Mouse (Mus musculus) liver, adult 2 months (tissue): ENCODE measurements around the gene Itpr2. TPM values are rescaled to one million over a fixed set of nuclear protein-coding genes. Genes with fewer than 3 reads are reported as not detected.

ENCODE experiments used
- DNase-seq: peaks from one replicate; pipeline ENCODE4 v3.0.0-alpha.2; 2011; ENCODE audit warnings: low read depth, low spot score; ENCODE audit errors: extremely low read depth
- H3K27ac ChIP-seq: fragments of 200-500 bp; replicated peaks from 2 replicates; pipeline ENCODE4 v1.5.1; 2012; ENCODE audit warnings: low read depth, mild to moderate bottlenecking, control low read depth, inconsistent platforms, low read length; ENCODE audit not compliant: insufficient read depth
- H3K27me3 ChIP-seq: fragments of 200-500 bp; 2 replicates; pipeline ENCODE4 v1.6.1; 2012; ENCODE audit warnings: mild to moderate bottlenecking, moderate library complexity, low read length, inconsistent platforms; ENCODE audit not compliant: control insufficient read depth, insufficient read depth
- H3K36me3 ChIP-seq: fragments of 200-500 bp; 2 replicates; pipeline ENCODE4 v1.6.1; 2012; ENCODE audit warnings: low read length, inconsistent platforms; ENCODE audit not compliant: control insufficient read depth, insufficient read depth
- H3K4me1 ChIP-seq: fragments of 200-500 bp; 2 replicates; pipeline ENCODE4 v1.6.1; 2011; ENCODE audit warnings: low read length; ENCODE audit not compliant: control insufficient read depth, insufficient read depth
- H3K4me3 ChIP-seq: fragments of 200-500 bp; 2 replicates; pipeline ENCODE4 v1.5.1; 2011; ENCODE audit warnings: low read depth, mild to moderate bottlenecking, control low read depth, low read length, moderate library complexity; ENCODE audit not compliant: insufficient read depth
- H3K79me2 ChIP-seq: fragments of 200-500 bp; 2 replicates; pipeline ENCODE4 v1.6.1; 2012; ENCODE audit warnings: inconsistent platforms, mild to moderate bottlenecking, low read length, moderate library complexity; ENCODE audit not compliant: control insufficient read depth, insufficient read depth
- H3K9ac ChIP-seq: fragments of 200-500 bp; 2 replicates; pipeline ENCODE4 v1.6.1; 2012; ENCODE audit warnings: low read depth, mild to moderate bottlenecking, control low read depth, inconsistent platforms, low read length
- CTCF ChIP-seq: fragments of 200-500 bp; IDR thresholded peaks from 2 replicates; pipeline ENCODE4 v1.5.1; 2011; ENCODE audit warnings: low read depth, low read length, control low read depth
- POLR2A ChIP-seq: fragments of 200-500 bp; IDR thresholded peaks from 2 replicates; pipeline ENCODE4 v1.6.1; 2011; ENCODE audit warnings: low read length, control low read depth; ENCODE audit not compliant: insufficient read depth; ENCODE audit errors: extremely low read depth
- WGBS: fragments of 180-500 bp; shearing (Covaris S2); methylation state at CpG from one replicate; pipeline ENCODE4 v1.1.7; 2018; 5-methylcytosine and 5-hydroxymethylcytosine counted together
- polyA plus RNA-seq: library from polyadenylated mRNA; depleted of rRNA; stranded (reverse); fragments of >200 nt; gene quantifications from 2 replicates; pipeline ENCODE4 v1.2.3, GENCODE M21; 2012
- total RNA-seq: library from RNA; depleted of rRNA; stranded (reverse); fragments of >200 nt; gene quantifications from 2 replicates; pipeline ENCODE4 v1.2.3, GENCODE M21; 2014

Gene Itpr2
- total and polyA plus RNA-seq, 2 experiments: 9.5 to 22.9 TPM

- Histone ChIP-seq H3K9ac (no peak overlapping the region), H3K27me3 (no peaks in the 10 kb centered on the region), H3K79me2 (peaks cover 2% of the 10 kb centered on the region; the same call in 1 of the 2 replicates), H3K36me3 (no peaks in the 10 kb centered on the region), H3K4me1 (peaks cover 6% of the 10 kb centered on the region), H3K4me3 (no peak overlapping the region), H3K27ac (no peak overlapping the region)
- 91% methylated on average over 2 of the region's 2 CpGs for WGBS
- DNase-seq: no peak
- no peak for TF ChIP-seq POLR2A
- no peak for TF ChIP-seq CTCF
Observed at GRCm38 (mm10) chr6:146504459-146504858, 2.4 kb upstream of the Itpr2 start.

GRCm38 (mm10) chr6:146502856-146503255 lies 833 bp upstream of the Itpr2 start:
- Histone ChIP-seq H3K4me3 (peak overlapping the region; percentile 88; the same call in 1 of the 2 replicates), H3K27ac (no peak overlapping the region), H3K79me2 (peaks cover 8% of the 10 kb centered on the region; the same call in 1 of the 2 replicates), H3K4me1 (peaks cover 9% of the 10 kb centered on the region), H3K36me3 (no peaks in the 10 kb centered on the region), H3K9ac (no peak overlapping the region; the same call in 1 of the 2 replicates), H3K27me3 (no peaks in the 10 kb centered on the region)
- DNase-seq: no peak
- TF ChIP-seq CTCF (no peak), POLR2A (no peak)
- 70% methylated on average over 3 of the region's 3 CpGs for WGBS

GRCm38 (mm10) chr6:146501316-146501865 lies 632 bp downstream of the Itpr2 start:
- peaks cover 8% of the 10 kb centered on the region; the same call in 1 of the 2 replicates for H3K79me2 ChIP-seq
- peak overlapping the region; percentile 91 for H3K9ac ChIP-seq
- H3K4me3 ChIP-seq: peak overlapping the region; percentile 88
- no peaks in the 10 kb centered on the region for H3K27me3 ChIP-seq
- WGBS: under 1% methylated on average over 30 of the region's 30 CpGs
- no peaks in the 10 kb centered on the region for H3K36me3 ChIP-seq
- H3K4me1 ChIP-seq: peaks cover 9% of the 10 kb centered on the region
- no peak for TF ChIP-seq CTCF
- TF ChIP-seq POLR2A: no peak
- DNase-seq: peak; percentile 39
- H3K27ac ChIP-seq: peak overlapping the region; percentile 87

- H3K4me1 ChIP-seq: peaks cover 9% of the 10 kb centered on the region
- TF ChIP-seq CTCF: no peak
- TF ChIP-seq POLR2A: no peak
- peaks cover 10% of the 10 kb centered on the region; the same call in 1 of the 2 replicates for H3K79me2 ChIP-seq
- 0 out of 2 replicates have a peak overlapping the region, but pooled peaks have one; percentile 5 for H3K9ac ChIP-seq
- peak overlapping the region; percentile 87; the same call in 1 of the 2 replicates for H3K27ac ChIP-seq
- H3K27me3 ChIP-seq: no peaks in the 10 kb centered on the region
- peak overlapping the region; percentile 88; the same call in 1 of the 2 replicates for H3K4me3 ChIP-seq
- 29% methylated on average over 5 of the region's 5 CpGs for WGBS
- no peak for DNase-seq
- H3K36me3 ChIP-seq: no peaks in the 10 kb centered on the region
Observed at GRCm38 (mm10) chr6:146500771-146501170, 1.3 kb downstream of the Itpr2 start.

- Histone ChIP-seq H3K79me2 (peaks cover 13% of the 10 kb centered on the region), H3K9ac (peak overlapping the region; percentile 29; the same call in 1 of the 2 replicates), H3K27me3 (no peaks in the 10 kb centered on the region), H3K4me1 (peaks cover 11% of the 10 kb centered on the region), H3K27ac (0 out of 2 replicates have a peak overlapping the region, but pooled peaks have one; percentile 4), H3K4me3 (peak overlapping the region; percentile 17; the same call in 1 of the 2 replicates), H3K36me3 (no peaks in the 10 kb centered on the region)
- peak; percentile 58 for DNase-seq
- TF ChIP-seq CTCF: no peak
- TF ChIP-seq POLR2A: no peak
- WGBS: 7% methylated on average over 6 of the region's 6 CpGs
Observed at GRCm38 (mm10) chr6:146500206-146500605, 1.8 kb downstream of the Itpr2 start.

- Histone ChIP-seq H3K4me3 (no peak overlapping the region), H3K27me3 (no peaks in the 10 kb centered on the region), H3K9ac (no peak overlapping the region)
Observed at GRCm38 (mm10) chr6:146499566-146499965, 2.5 kb downstream of the Itpr2 start.

More at GRCm38 (mm10) chr6:146499566-146499965, 2.5 kb downstream of the Itpr2 start:
- 53% methylated on average over 4 of the region's 4 CpGs for WGBS
- TF ChIP-seq CTCF (no peak), POLR2A (no peak)
- Histone ChIP-seq H3K27ac (no peak overlapping the region), H3K36me3 (no peaks in the 10 kb centered on the region), H3K4me1 (peaks cover 11% of the 10 kb centered on the region), H3K79me2 (peaks cover 18% of the 10 kb centered on the region)
- DNase-seq: no peak
